Mouse (Mus musculus) midbrain, embryonic 11.5 days (tissue): Measurements from ENCODE around the gene Gm49510. TPM values are rescaled to one million over a fixed set of nuclear protein-coding genes. Genes with fewer than 3 reads are reported as not detected.
A peak's percentile ranks its signal among the peaks of the same experiment; 100 is the strongest.

Experiments
- ATAC-seq: fragments of 200-750 bp; cut with Nextera tagmentation; 2 replicates; pipeline ENCODE4 v1.8.0; 2017; ENCODE audit warnings: moderate TSS enrichment, moderate library complexity; ENCODE audit not compliant: low FRiP score
- DNase-seq: peaks from one replicate; pipeline ENCODE4 v3.0.0; 2015; ENCODE audit warnings: low spot score; ENCODE audit errors: missing footprints
- H3K27ac ChIP-seq: fragments of 300-500 bp; sonication (generic); 2 replicates; pipeline ENCODE4 v1.5.1; 2014; ENCODE audit warnings: low read depth, low read length
- H3K27me3 ChIP-seq: fragments of 300-500 bp; sonication (generic); 2 replicates; pipeline ENCODE4 v1.6.1; 2014; ENCODE audit warnings: mild to moderate bottlenecking, low read length, moderate library complexity, mixed read lengths; ENCODE audit not compliant: control insufficient read depth, insufficient read depth
- H3K36me3 ChIP-seq: fragments of 300-500 bp; sonication (generic); 2 replicates; pipeline ENCODE4 v1.6.1; 2014; ENCODE audit warnings: mild to moderate bottlenecking, low read length, moderate library complexity, mixed read lengths; ENCODE audit not compliant: control insufficient read depth, insufficient read depth
- H3K4me1 ChIP-seq: fragments of 300-500 bp; sonication (generic); 2 replicates; pipeline ENCODE4 v1.6.1; 2014; ENCODE audit warnings: low read length; ENCODE audit not compliant: control insufficient read depth, insufficient read depth
- H3K4me2 ChIP-seq: fragments of 300-500 bp; sonication (generic); 2 replicates; pipeline ENCODE4 v1.6.1; 2014; ENCODE audit warnings: mild to moderate bottlenecking, moderate library complexity
- H3K4me3 ChIP-seq: fragments of 300-500 bp; sonication (generic); 2 replicates; pipeline ENCODE4 v1.5.1; 2014; ENCODE audit warnings: low read depth, low read length
- H3K9ac ChIP-seq: fragments of 300-500 bp; sonication (generic); 2 replicates; pipeline ENCODE4 v1.6.1; 2014; ENCODE audit warnings: low read length
- H3K9me3 ChIP-seq: fragments of 300-500 bp; sonication (generic); 2 replicates; pipeline ENCODE4 v1.6.1; 2016; ENCODE audit warnings: low read length; ENCODE audit not compliant: control insufficient read depth
- WGBS: fragments of 180-500 bp; shearing (Covaris S2); extraction: QIAGEN DNeasy Blood & Tissue Kit; methylation state at CpG from one replicate; pipeline ENCODE4 v1.1.7; 2014; 5-methylcytosine and 5-hydroxymethylcytosine counted together
- polyA plus RNA-seq: library from polyadenylated mRNA; unstranded; fragments of >200 nt; fragmentation: Nextera tagmentation; extraction: Ambion mirVana; gene quantifications from 2 replicates; pipeline ENCODE4 v1.2.1, GENCODE M21; 2014

Gene Gm49510
- polyA plus RNA-seq, 1 experiment from 2014 or later: 0.11 TPM

- Histone ChIP-seq H3K36me3 (no peaks in the 10 kb centered on the region), H3K27me3 (peaks cover 9% of the 10 kb centered on the region), H3K9me3 (no peaks in the 10 kb centered on the region), H3K4me2 (no peak overlapping the region), H3K4me3 (no peak overlapping the region), H3K9ac (no peak overlapping the region), H3K4me1 (peaks cover 17% of the 10 kb centered on the region), H3K27ac (no peak overlapping the region)
- DNase-seq (peak; percentile 99), ATAC-seq (peak; percentile 62)
- WGBS: 19% methylated on average over 2 of the region's 2 CpGs
These were observed 3.8 kb downstream of the Gm49510 start for GRCm38 (mm10) chr15:78903243-78903642.

GRCm38 (mm10) chr15:78908399-78908798 is 8.9 kb downstream of the Gm49510 start:
- H3K9me3 ChIP-seq: no peaks in the 10 kb centered on the region
- H3K4me2 ChIP-seq: no peak overlapping the region
- H3K4me3 ChIP-seq: no peak overlapping the region
- DNase-seq (no peak), ATAC-seq (no peak)
- no peaks in the 10 kb centered on the region; the same call in 1 of the 2 replicates for H3K4me1 ChIP-seq
- H3K9ac ChIP-seq: no peak overlapping the region
- no peak overlapping the region for H3K27ac ChIP-seq
- H3K36me3 ChIP-seq: no peaks in the 10 kb centered on the region
- WGBS: 84% methylated on average over 7 of the region's 7 CpGs
- H3K27me3 ChIP-seq: no peaks in the 10 kb centered on the region

DNA sequence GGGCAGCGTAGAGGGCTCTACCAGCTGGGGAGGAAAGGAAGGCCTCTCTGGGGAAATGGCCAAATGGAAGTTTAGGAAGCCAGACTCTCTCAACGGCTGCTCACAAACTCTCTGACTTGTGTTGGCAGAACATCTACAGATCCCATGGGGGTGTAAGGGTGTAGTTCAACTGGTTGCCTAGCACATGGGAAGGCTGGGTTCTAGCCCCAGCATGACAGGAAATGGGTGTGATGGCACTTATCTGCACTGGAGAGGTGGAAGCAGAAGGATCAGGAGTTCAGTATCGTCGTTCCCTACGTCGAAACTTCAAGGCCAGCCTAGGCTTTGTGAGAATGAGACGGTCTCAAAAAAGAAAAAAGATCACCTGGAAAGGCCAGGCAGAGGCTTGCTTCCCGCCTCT is 9.5 kb downstream of the Gm49510 start:
- H3K27ac ChIP-seq: no peak overlapping the region
- H3K4me1 ChIP-seq: no peaks in the 10 kb centered on the region; the same call in 1 of the 2 replicates
- H3K9me3 ChIP-seq: no peaks in the 10 kb centered on the region
- H3K4me3 ChIP-seq: no peak overlapping the region
- ATAC-seq: no peak
- 92% methylated on average over 8 of the region's 8 CpGs for WGBS
- no peaks in the 10 kb centered on the region for H3K27me3 ChIP-seq
- no peak overlapping the region for H3K4me2 ChIP-seq
- DNase-seq: no peak
- no peak overlapping the region for H3K9ac ChIP-seq
- H3K36me3 ChIP-seq: no peaks in the 10 kb centered on the region

DNA sequence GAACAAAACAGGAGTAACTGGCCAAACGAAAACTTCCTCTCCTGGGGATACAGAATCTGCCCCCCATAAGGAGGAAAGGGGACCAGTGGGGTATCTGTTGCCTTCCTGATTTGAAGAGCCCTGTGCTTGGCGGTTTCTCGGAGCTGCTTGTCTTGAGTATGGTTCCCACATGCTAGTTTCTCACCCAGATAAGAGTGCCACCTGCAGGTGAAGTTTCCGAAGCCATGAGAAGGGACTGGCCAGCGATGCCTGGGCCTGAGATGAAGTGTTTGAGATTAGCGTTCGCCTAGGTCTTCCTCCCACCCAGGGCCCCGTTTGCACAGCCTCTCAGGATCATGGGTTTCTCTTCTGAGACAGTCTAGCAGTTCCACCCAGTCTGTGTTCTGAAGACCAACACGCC is 12.6 kb downstream of the Gm49510 start:
- H3K9ac ChIP-seq: no peak overlapping the region
- 33% methylated on average over 9 of the region's 9 CpGs for WGBS
- H3K4me1 ChIP-seq: peaks cover 23% of the 10 kb centered on the region
- no peaks in the 10 kb centered on the region for H3K36me3 ChIP-seq
- DNase-seq (no peak), ATAC-seq (no peak)
- no peaks in the 10 kb centered on the region for H3K27me3 ChIP-seq
- H3K27ac ChIP-seq: no peak overlapping the region
- no peaks in the 10 kb centered on the region for H3K9me3 ChIP-seq
- no peak overlapping the region for H3K4me2 ChIP-seq
- no peak overlapping the region for H3K4me3 ChIP-seq

DNA sequence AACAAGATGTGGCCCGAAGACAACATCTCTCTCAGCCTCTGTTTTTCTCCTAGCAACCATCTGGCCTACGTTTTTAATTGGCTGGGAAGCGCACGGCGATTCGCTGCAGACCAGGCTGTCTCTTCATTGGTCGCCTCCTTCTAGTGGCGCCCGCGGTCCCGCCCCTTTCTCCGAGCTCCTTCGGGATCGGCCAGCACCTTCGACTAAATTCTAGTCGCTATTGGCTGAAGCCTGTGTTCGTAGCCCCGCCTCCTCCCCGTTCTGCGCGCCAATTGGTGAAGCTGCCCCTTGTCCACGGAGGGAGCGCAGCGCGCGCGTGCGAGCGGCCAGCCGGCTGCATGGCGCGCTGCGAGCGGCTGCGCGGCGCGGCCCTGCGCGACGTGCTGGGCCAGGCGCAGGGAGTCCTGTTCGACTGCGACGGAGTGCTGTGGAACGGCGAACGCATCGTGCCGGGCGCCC is 14.2 kb downstream of the Gm49510 start, which contains the start of gene Pdxp:
Pdxp (plus strand) TSS at position 288 of the 459 bp plus-strand sequence.
- DNase-seq: peak; percentile 99
- Histone ChIP-seq H3K27ac (peak within 1 kb of the TSS; percentile 84), H3K9ac (peak within 1 kb of the TSS; percentile 70), H3K36me3 (peaks cover 4% of the 10 kb centered on the region; the same call in 1 of the 2 replicates), H3K4me2 (peak within 1 kb of the TSS; percentile 90), H3K27me3 (no peaks in the 10 kb centered on the region), H3K4me1 (peaks cover 23% of the 10 kb centered on the region), H3K4me3 (peak within 1 kb of the TSS; percentile 60), H3K9me3 (no peaks in the 10 kb centered on the region)
- under 1% methylated on average over 51 of the region's 51 CpGs for WGBS
- ATAC-seq: peak; percentile 94

DNA sequence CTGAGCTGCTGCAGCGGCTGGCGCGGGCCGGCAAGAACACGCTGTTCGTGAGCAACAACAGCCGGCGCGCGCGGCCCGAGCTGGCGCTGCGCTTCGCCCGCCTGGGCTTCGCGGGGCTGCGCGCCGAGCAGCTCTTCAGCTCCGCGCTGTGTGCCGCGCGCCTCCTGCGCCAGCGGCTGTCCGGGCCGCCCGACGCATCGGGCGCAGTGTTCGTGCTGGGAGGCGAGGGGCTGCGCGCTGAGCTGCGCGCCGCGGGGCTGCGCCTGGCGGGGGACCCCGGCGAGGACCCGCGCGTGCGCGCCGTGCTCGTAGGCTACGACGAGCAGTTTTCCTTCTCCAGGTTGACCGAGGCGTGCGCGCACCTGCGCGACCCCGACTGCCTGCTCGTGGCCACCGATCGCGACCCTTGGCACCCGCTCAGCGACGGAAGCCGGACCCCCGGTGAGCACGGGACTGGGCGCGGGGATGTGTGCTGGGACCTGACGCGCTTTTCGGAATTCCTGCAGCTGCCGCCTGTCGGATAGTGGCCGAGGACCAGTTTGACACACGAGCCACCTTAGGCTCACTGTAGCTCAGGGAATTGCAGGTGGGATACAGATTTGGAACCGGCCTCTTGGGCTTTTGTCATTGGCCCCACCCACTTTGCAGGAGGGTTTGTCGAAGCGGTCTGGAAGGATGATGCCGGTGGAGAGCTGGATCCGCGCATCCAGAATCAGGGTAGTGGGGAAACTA is 14.8 kb downstream of the Gm49510 start:
- peaks cover 23% of the 10 kb centered on the region for H3K4me1 ChIP-seq
- peak overlapping the region; percentile 90 for H3K4me2 ChIP-seq
- H3K27ac ChIP-seq: peak overlapping the region; percentile 84
- ATAC-seq (peak; percentile 70), DNase-seq (no peak)
- H3K4me3 ChIP-seq: peak overlapping the region; percentile 60
- no peaks in the 10 kb centered on the region for H3K9me3 ChIP-seq
- no peaks in the 10 kb centered on the region for H3K27me3 ChIP-seq
- peaks cover 4% of the 10 kb centered on the region; the same call in 1 of the 2 replicates for H3K36me3 ChIP-seq
- peak overlapping the region; percentile 70 for H3K9ac ChIP-seq
- under 1% methylated on average over 87 of the region's 87 CpGs for WGBS

GRCm38 (mm10) chr15:78914823-78915659 is 15.6 kb downstream of the Gm49510 start:
- DNase-seq: peak; percentile 92

GRCm38 (mm10) chr15:78915660-78916017 is 16.2 kb downstream of the Gm49510 start:
- peak; percentile 23 for ATAC-seq
- WGBS: 10% methylated on average over 8 of the region's 8 CpGs

More at GRCm38 (mm10) chr15:78914823-78915659, 15.6 kb downstream of the Gm49510 start:
- Histone ChIP-seq H3K27me3 (no peaks in the 10 kb centered on the region), H3K9ac (peak overlapping the region; percentile 70), H3K4me1 (peaks cover 23% of the 10 kb centered on the region), H3K36me3 (peaks cover 4% of the 10 kb centered on the region; the same call in 1 of the 2 replicates), H3K27ac (no peak overlapping the region), H3K4me2 (peak overlapping the region; percentile 90), H3K9me3 (no peaks in the 10 kb centered on the region), H3K4me3 (peak overlapping the region; percentile 60)
- no peak for ATAC-seq
- WGBS: 51% methylated on average over 8 of the region's 8 CpGs

More at GRCm38 (mm10) chr15:78915660-78916017, 16.2 kb downstream of the Gm49510 start:
- Histone ChIP-seq H3K36me3 (peaks cover 4% of the 10 kb centered on the region; the same call in 1 of the 2 replicates), H3K9me3 (no peaks in the 10 kb centered on the region), H3K4me2 (peak overlapping the region; percentile 90), H3K4me3 (peak overlapping the region; percentile 60), H3K27me3 (no peaks in the 10 kb centered on the region), H3K27ac (no peak overlapping the region), H3K4me1 (peaks cover 23% of the 10 kb centered on the region), H3K9ac (peak overlapping the region; percentile 55)
- peak; percentile 95 for DNase-seq
